Mouse (Mus musculus) c-Kit-positive CD71-negative TER-119-negative erythroid progenitor cells, embryonic 14.5 days (primary cell): ENCODE data around the gene Dlg2.
A peak's percentile ranks its signal among the peaks of the same experiment; 100 is the strongest.

Experiments
- DNase-seq: peaks from one replicate; pipeline ENCODE4 v3.0.0-alpha.2; 2013; ENCODE audit warnings: low read depth

Dlg2 gene

DNA sequence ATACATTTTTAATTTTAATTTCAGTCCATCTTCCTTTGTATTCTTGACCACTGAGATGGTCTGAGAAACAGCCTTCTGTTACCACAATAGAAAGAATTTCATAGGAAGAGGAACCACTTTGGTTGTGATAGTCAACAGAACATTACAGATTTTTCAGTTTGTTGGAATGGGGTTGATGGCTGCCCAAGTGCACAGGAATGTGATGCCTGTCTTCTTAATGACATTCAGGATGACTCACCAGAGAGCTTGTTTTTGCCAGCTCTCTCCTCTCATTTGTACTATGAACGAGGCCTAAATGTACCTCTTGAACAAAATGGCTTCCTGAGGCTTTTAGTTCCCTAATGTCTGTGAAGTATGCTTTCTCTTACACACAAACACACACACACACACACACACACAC, 1107.1 kb downstream of the Dlg2 start:
- no peak for DNase-seq

DNA sequence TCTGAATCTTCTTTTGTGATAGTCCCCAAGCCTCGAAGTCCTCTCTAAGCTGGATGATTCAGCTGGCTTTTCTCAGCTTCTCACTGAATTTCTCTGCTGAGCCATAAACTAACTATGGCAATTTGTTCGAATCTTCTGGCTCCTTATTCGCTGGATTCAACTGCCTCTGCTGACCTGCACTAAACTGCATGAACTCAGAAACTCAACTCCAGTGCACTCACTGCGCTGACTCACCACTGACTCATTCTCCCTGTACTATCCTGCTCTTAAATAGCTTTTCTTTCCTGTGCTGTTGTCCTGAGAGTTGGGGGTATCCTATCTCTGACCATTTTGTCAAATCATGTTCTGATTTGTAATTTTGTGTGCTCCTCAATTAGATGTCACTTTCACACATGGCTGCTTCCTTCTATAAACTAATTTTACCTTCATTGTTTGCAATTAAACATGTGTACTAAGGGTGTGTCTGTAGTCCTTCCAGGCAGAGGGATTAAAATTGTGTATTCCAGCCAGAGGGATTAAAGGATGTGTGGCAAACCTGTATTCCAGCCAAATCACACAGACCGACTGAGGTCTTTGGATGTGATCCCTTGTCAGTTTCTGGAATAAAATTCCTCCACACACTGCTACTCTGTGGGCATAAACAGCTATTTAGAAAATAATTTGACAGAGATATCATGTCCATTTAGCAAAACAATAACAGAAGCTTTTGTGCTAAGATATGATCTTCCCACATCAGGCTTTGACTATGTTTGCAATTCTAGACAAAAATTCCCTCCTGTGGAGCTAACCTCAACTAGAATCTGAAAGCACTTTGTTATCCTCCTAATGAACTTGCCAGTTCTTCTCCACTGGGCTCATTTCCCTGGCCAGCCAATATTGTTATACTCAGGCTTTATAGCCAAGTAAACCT, 1115.0 kb downstream of the Dlg2 start:
- no peak for DNase-seq

DNA sequence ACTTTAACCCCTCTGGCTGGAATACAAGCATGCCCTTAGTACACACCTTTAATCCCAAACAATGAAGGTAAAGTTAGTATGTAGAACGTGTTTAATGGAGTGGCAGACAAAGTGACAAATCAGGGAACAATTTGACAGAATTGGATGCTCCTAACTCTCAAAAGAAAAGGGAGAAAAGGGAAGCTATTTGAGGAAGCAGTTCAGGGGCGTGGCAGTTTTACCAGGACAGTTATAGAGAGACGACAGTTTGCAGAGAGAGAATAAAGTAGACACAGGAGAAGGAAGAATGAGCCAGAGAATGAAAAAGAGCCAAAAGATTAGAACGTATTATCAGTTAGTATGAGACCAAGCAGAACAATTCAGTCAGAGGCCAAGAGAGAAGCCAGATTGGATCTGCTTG, 1122.1 kb downstream of the Dlg2 start:
- peak; percentile 2 for DNase-seq

DNA sequence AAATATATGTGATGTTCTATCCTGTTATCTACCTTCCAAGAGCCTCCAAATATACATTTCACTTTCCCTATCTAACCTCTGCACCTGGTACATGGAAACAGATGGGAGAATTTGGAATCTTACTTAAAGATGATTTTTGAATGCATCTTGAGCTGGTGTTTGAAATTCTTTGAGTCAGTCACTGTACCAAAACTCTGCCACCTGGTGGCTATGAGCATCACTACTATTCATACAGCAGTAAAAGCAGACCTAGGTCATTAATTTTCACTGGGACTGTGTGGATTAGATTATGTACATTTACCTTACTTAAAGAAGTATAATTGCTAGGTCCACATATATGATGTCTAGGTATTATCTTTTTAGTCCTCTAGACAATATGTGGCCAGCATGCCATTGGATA, 1124.8 kb downstream of the Dlg2 start:
- DNase-seq, result peak; percentile 2

DNA sequence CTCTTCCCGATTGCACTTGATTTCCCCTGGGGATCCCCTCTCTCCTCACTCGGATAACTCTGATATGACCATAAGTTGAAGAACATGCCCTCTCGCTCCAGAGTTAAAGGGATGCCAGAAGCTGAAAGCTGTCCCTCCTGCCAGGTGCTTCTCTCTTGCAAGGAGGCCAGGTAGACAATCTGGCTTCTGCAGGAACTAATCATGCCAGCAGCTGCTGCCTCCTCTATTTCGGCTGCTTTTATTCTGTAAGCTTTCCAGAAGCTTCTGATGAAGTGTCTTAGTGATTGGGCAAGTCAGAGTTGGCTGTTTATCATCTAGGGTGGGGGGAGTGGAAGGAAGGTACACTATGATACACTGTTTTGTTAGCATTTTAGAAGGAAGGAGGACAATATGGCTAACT, 1127.1 kb downstream of the Dlg2 start:
- DNase-seq, result no peak

DNA sequence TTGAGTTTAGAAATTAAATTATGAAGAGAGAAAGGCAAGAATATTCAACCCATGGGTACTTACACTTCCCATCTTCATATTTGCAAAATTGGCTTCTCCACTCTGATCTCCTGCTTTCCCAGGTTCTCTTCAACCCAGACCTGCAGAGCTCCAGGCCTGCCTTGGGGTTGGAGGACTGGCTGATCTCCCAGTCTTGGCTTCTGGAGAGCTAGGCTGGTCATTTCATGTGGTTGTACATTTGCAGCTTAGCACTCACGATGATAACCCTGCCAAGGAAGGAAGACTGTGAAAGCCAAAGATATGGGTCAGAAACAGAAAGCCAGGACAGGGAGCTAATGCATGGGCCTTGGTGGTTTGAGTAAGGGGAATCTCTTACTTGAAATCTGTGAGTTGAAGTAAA, 1176.6 kb downstream of the Dlg2 start:
- no peak for DNase-seq

DNA sequence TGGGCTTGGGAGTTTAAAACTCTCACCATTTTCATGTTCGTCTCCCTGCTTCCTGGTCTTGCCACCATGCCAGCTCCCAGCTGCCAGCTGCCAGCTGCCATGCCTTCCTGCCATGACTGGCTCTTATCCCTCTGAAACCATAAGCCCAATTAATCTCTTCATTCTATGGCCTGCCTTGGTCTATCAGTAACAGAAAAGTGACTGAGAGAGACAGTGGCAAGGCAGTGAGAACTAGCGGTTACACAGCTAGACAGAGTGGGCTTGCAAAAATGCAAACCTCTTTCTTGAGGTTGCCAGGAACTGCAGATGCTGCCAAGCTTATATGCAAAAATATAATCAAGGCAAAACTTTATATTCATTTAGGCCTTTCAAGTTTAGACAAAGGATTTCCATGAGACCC, 1183.0 kb downstream of the Dlg2 start:
- no peak for DNase-seq

DNA sequence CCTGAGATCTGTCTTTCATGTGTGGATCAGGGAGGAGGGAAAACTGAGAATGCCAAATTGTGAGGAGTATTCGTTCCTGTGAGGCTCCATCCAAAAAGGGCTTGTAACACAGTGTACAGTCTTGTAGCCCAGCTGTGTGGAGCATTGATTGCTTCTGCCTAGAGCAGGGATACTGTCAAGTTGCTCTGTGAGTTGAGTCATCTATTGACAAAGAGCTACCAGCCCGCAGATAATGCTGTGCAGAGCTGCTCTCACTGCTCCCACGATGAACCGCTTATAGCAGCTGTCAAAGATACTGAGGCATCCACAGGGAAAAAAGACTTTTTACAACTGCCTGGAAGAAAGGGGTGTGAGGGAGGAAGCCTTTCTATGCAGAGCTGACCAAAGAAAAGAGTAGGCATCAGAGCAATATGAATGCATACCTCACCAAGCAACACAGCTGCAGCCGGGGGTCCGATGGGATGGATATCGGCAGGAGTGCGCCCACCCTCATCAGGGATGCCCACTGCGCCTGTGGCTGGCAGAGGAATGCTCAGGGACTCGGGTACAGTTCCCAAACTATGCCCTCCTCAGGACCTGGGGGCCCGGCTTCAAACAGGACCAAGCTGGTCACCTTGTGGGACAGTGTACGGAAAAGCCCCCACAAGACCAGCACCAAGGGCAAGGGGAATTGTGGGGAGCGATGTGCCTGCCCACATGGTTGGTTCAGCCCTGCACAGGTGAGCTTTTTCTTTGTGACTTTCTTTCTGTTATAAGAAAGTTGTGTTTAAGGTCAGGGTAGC, 1196.0 kb downstream of the Dlg2 start:
- no peak for DNase-seq

DNA sequence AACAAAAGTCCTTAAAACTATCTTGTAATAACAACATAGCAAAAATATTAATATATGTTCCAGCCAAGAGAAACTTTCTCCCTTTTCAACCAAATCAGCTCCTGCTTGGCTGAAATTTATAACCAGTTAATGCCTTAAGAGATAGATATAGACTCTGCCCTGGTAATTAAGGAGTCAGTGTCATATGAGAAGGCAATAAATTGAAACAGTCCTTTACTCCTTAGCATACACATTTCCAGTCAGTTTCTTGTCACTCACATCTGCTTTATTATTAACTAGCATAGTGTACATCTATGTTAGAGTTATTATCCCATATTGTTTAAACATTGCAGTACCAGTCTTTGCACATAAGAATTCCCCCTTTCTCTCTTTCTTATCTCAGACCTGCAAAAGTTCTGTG, 1197.9 kb downstream of the Dlg2 start:
- DNase-seq, result no peak

DNA sequence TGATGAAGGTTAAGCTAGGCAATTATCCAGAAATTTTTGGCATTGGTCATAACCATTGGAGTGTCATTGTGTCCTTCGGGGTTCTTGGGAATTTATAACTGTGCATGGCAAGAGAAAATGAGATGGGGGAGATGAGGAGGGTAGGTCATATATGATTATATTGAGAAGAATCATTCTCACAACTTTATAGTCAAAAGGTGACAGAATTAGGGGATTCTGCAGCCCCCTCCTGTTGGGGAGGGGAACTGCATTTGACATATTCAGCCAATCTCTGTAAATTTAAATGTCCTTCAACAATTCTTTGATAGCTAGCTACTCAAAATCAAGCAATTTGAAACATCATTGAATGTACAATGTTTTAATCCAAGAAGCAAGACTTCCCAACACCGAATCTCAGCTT, 1201.5 kb downstream of the Dlg2 start:
- DNase-seq, result no peak

DNA sequence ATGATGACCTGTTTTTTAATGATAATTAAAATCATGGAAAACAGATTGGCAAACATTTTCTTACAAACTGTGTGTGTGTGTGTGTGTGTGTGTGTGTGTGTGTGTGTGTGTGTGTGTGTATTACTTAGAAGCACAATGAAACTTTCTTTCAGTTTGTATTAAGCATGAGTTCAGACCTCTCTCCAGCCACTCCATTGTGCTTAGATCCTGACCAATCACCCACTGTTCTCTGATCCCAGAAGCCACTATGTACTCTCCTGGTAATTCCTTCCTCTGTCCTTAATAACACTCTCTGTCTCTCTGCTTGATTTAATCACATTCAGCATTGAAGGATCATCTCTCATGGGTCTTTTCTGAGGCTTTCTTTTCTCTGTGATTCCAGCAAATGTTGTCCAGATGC, 1211.5 kb downstream of the Dlg2 start:
- DNase-seq, result no peak

DNA sequence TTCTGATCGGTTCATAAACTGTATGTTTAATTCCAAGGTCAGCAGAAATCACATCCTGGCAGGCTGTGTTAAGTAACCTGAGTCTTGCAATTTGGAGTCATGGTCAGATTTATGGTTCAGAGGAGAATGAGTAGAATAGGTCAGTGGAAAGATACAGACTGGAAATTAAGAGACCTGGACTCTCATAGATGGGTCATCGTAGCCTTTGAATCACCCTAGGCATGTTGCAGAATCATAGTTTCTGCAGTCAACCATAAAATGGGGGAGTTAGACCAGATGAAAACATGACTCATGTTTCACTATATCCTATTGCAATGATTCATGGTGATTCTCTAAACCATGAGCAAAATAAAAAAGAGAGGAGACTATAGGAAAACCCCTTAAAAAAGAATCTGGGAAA, 1213.4 kb downstream of the Dlg2 start:
- DNase-seq, result no peak

DNA sequence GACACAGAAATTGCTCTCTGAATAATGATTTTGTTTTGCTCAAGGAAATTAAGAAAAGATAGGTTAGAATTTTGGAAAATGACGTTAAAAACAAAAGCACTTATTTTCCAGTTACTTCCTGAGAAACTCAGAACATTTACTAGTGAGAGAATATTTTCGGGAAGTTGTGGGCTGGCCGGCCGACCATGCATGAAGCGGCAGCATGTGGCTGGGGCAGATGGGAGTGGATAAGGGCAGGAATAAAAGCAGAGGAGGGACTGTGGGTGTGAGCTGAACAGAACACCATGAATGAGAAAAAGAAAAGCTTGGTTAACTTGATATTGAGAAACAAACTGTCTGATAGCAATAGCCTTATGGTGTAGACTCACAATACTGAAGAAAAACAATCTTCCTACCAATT, 1233.4 kb downstream of the Dlg2 start:
- peak; percentile 4 for DNase-seq

DNA sequence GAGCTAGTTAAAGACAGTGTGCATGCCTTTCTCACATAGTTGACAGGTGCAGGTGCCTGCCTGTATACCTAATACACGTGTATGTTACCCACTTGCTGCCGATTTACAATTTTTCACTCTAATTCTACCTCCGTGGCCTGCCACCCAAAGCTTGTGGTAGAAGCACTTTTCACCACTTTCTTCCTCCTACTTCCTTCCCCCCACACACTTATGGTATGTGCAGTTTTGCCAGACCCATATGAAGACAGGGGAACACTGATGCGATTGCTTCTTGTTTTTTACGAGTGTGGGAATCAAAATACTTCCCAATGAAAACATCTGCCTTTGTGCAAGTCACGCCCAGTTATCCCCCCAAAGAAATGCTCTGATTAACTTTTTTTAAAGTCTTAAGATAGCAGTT, 1234.7 kb downstream of the Dlg2 start:
- DNase-seq, result no peak

DNA sequence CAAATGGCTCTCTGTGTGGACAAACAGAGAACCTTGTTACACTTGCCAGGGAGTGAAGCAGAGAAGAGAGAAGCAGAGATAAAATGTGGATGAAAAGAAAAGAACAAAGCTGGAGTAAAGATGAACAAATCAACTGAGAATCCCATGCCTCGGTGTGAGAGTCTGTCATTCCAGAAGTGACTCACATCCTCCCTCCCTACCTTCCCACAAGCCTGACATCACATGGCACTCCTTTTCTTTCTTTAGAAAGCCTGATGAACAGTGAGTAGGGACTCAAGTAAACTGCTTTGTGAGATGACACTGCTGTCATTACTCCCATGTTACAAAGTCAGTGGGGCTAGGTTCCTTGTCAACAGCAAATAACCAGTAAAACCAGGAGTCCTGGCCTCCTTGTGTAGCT, 1239.3 kb downstream of the Dlg2 start:
- DNase-seq, result no peak

DNA sequence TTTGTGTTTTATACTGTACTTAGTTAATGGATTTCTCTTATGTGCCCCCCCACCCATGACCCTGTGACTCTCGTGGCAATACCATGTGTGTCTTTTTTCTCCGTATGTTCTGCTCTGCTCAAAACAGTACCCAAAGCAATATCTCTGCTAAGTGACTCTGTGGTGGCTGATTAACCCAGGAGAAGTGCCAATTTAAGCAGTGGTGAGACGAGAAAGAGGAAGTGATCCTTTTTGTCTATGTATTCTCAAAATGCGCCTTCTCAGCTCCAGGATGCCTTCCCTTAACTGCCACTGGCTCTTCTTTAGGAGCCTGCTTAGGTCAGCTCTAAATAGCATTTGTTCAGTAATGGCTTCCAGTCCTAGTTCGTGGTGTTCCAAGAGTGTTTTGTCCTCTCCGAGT, 1240.2 kb downstream of the Dlg2 start:
- peak; percentile 17 for DNase-seq

DNA sequence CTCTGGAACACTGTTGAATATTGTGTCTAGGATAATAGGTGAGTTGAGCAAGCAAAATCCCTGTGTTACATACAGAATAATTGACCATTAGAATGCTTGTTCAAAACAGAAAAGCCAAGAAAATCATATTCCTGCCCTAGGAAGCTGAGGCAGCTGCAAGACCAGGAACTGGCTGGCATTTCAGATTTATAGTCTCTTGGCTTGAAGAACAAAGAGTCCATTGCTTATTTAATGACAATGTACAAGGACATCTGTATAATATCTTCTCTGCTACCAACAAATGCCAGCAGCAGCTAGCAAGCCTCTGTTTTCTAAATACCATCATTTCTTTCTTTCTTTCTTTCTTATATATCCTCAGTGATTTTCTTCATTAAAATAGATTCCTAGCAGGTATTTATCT, 1243.8 kb downstream of the Dlg2 start:
- no peak for DNase-seq

DNA sequence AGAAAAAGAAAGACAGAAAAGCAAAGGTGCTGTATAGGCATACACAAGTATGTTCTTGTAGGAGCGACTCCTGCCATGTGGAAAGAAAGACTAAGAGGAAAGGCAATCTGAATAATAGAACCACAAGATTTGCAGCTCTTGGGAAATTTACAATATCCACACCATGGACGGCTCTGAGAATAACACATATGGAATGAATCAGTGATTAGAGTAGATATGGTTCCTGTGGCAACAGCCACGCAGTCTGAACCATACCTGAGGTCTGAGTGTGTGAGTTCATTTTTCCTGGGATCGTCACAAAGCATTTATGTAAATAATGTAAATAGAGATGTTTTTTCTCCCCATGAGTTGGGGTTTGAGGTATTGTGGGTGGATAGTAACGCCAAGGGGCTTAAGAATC, 1247.9 kb downstream of the Dlg2 start:
- DNase-seq, result no peak

DNA sequence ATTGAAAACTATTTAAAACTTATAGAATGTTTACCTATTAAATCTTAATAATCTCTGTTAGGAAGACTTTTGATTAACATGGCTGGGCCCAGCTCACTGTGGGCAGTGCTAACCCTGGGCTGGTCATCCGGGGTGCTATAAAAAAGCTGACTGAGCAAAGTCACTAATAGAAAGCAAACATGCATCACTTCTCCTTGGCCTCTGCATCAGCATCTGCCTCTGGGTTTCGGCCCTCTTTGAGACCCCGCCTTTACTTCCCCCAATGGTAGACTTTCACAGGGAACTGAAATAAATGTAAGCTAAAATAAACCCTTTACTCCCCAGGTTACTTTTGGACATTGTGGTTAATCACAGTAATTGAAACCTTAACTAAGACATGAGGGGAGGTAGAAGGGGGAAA, 1264.3 kb downstream of the Dlg2 start:
- no peak for DNase-seq

DNA sequence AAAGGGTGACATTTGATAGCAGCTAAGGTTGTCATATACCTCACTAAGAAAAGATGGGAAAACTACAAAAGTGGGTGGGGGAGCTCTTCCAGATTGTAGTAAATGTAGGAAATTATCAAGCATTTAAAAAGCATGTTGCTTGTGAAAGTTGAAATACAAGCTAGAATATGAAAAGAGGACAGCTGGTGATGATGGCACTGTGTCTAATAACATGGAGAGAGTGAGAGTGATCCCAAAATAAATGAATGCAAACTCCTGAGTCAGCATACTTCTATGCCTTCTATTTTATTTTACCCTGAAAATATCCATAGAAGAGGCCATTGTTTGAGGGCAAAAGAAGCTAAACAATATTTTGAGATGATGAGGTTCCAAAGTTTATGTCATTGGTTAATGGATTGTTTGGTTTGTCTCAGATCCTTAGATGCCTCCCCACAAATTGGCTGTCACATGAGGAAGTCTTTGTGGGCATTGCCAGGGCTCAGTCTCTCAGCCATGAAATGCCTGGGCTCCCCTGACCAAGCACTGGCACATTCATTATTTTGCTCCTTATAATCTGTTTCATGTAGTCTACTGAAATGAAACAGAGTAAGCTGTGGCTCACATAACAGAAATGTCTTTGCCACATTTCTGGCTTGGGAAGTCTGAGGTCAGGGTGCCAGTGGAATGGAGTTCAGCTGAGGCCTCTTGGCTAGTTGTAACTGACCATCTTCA, 1276.8 kb downstream of the Dlg2 start:
- no peak for DNase-seq

DNA sequence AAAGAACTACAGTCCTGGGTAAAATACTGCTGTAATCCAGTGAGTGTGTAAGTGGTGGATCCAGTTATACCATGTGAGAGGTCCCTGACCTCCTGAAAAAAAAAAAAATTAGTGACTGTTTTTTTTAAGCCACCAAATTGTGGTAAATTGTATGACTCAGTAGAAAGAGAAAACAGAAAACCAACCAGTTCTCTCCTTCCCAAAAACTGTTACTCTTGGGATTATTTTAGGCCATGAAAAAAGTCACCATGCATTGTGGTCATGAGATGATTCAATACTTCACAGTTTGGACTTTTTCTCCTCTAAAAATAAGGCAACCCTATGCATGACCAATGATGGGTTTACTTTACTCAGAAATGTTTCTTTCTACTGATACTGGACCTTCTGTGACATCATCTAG, 1291.2 kb downstream of the Dlg2 start:
- no peak for DNase-seq

DNA sequence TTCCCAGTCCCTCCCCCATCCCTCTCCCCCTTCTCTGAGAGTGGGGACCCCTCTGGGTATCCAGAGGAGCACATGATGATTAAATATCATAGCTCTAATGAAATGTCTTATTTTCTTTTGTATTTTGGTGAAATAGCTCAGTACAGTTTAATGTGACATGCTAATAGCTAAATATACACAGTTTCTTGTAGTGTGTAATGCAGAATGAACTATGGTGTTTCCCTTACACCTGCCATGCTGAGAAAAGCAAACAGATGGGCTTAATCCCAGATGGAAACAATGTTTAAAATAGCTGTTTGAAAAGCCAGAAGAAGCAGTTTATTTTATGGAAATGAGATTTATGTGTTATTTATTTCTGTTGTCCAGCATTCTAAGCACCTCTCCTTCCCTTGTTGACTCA, 1302.2 kb downstream of the Dlg2 start:
- DNase-seq, result no peak

DNA sequence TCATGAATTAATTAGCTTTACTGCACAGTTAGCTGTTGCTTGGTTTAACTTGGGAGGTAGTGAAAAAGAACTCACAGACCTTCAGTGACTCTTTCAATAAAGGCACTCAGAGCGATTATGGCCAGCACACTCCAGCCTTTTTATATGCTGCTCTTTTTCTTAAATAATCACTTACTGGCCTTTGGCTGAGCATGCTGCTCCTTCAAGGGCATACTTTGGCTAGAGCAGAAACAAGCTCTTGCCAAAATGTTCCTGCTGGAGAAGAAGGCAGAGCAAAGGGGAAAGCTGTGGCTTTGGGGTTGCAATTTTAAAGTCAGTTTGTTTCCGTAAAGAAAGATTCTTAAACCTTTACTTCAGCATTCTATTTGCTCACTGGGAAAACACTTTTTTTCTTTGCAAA, 1308.1 kb downstream of the Dlg2 start:
- no peak for DNase-seq
